Mouse (Mus musculus) frontal cortex, adult 2 months (tissue): ENCODE results near the gene Adra2b. TPM values are rescaled to one million over a fixed set of nuclear protein-coding genes. Genes with fewer than 3 reads are reported as not detected.

Experiments
- DNase-seq, 2 experiments: peaks; one replicate each; pipeline ENCODE4 v3.0.0; 2022; ENCODE audit warnings: low spot score in 1 of 2; ENCODE audit errors: extremely low spot score in 1 of 2
- polyA plus RNA-seq: library from polyadenylated mRNA; depleted of rRNA; stranded (reverse); fragments of >200 nt; gene quantifications from 2 replicates; pipeline ENCODE4 v1.2.3, GENCODE M21; 2012; rRNA removed

The Adra2b gene
- polyA plus RNA-seq, 1 experiment, result 0.28 TPM

DNA sequence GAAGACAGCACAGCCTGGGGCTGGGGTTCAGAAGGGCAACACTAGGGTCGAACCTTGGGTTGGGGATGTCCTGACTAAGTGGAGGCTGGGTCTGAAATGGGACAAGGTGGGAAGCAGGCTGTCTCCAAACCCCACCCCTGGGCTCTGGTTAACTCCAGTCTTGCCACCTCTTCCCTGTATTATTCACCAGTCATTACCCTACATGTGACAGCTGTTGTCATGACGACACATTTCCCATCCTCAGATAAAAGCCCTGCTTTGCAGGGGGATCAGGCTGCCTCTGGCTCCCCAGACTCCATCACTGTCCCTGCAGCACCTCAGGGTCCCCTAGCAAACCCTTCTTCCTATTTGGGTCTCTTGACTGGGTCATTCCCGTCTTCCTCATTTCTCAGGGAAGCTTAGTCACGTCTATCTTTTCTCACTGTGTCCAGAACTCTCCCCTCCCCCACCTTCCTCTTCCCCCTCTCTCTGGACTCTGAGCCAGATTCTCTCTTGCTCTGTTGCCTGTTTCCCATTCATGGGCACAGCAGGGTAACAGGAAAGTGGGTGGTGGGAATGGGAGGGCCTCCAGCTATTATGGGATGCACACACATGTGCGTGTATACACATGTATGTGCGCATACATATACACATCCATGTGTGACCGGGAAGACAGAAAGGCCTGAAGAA lies 15.1 kb downstream of the Adra2b start:
- DNase-seq, result no peak

DNA sequence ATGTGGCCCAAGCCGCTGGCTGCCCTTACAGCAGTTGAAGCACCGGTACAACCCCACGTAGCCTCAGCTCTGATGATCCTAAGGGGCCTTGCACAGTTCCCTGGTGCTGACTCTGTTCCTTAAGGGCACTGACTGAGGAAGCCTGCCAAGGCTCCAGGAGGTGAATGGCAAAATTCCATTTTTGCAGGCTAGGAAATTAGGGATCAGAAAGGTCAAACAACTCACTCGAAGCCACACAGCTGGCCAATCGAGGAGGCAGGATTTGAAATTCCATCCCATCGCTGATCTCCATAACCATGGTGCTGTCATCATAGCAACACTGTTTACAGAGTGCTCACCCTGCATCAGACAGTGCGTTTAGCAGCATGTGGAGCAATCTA lies 15.6 kb downstream of the Adra2b start:
- DNase-seq, result no peak

DNA sequence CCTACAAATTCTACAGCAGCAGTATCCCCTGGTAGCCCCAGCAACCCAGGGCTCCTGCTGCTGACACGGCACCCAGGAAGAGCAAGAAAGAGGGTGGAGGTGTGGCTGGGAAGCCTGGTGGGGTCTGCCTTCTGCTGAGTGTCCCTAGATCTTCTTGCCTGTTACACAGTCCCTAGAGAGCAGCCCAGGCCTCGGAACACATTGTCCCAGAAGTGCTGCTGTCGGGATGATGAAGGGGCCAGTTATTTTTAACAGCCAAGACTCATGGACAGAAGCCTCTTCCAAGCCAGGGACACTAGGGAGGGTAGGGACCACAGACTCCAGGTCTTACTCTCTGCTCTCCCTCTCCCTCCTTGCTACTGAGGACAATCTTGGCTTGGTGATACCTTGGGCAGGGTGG lies 16.2 kb downstream of the Adra2b start:
- no peak for DNase-seq

DNA sequence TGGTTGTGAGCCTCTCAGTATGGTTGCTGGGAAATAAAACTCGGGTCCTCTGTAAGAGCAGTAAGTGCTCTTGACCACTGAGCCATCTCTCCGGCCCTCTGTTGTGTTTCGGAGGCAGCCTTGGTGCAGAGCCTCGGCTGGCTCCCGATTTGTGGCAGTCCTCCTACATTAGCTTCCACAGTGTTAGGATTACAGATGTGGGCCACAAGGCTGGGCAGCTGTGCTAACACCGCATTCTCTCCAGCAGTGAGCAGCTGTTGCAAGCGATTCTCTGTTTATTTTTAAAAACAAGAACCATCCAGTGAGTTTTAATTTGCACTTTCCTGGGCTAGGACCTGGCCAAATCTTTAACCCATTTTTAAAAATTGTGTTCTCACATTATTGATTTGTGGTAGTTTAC lies 20.9 kb downstream of the Adra2b start:
- no peak for DNase-seq

- DNase-seq, result no peak
Observed at GRCm38 (mm10) chr2:127387521-127387920, 24.5 kb downstream of the Adra2b start.

- no peak for DNase-seq
Observed at GRCm38 (mm10) chr2:127390352-127390751, 27.3 kb downstream of the Adra2b start.

DNA sequence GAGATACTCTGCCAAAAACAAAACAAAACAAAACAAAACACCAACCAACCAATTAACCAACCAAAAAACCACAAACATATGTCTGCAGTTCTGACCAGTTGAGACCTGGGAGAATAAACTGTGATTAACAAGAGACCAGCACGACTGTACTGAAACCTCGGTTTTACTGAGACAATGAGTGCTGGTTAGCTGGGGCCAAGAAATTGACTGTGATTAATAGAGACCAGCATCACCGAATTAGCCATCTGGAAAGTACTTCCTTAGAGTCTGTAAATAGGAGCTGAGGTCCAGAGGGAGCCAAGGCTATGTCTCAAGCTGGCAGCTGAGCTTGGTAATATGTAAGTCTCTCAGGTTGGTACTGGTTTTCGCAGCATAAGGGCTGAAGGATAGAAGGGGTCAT lies 27.8 kb downstream of the Adra2b start:
- DNase-seq, result no peak

- no peak for DNase-seq
Observed at GRCm38 (mm10) chr2:127391323-127391722, 28.3 kb downstream of the Adra2b start.

DNA sequence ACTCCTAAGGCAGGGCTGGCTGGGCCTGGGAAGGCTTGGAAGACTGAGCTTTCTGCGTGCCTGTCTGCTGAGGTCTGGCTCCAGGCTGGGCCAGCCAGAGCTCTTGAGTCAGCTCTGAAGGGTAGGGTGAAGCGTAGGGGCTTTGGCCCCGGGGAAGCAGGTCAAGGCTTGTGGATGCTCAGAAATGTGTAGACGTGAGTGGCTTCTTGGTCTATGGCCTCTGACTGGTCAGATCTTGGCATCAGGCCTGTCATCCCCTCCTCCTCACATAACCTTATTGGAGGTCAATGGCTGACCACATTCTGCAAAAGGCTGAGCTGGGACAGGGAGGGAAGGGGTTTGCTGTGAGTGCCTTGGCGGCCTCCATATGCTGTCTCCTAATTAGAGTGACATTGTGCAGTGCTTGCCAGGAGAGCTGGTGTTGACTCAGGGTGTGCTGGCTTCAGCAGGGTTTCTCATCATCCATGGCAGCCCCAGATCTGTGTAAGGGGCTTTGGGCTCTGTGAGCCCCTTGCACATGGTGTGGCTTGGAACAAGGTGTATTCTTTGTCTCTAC lies 31.7 kb downstream of the Adra2b start:
- DNase-seq, result no peak

DNA sequence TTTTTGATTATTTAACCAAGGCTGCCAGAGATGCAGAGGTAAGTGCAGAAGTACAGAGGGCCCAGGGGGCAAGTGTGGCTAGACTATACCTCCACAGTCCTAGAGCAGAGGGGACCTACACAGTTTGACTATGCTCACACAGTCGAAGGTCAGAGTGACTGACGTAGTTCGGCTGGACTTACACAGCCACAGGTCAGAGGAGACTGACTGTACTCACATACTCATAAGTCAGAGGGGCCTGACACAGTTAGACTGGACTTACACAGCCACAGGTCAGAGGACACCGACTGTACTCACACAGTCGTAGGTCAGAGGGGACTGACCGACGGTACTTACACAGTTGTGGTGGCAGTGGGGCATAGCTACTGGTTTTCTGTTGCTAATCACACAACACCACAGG lies 35.7 kb downstream of the Adra2b start:
- no peak for DNase-seq

GRCm38 (mm10) chr2:127411126-127411525 lies 48.1 kb downstream of the Adra2b start:
- DNase-seq, result no peak

GRCm38 (mm10) chr2:127415806-127416205 lies 52.8 kb downstream of the Adra2b start:
- DNase-seq, result no peak

DNA sequence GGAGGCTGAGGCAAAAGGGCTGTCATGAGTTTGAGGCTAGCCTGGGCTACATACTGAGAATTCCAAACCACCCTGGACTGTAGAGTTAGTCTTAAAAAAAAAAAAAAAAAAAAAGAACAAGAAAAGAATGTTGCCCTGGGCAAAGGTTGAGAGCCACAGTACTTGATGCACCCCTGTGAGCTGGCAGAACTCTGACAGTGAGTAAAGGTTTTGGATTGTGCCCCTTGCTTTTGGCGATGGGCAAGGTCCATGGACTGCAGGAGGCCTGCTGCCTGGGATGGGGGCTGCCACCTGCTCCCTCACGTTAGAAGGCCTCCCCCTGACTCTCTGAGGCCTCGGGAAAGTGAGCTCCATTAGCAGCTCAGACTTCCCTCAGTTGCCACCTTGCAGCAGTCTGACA lies 53.7 kb downstream of the Adra2b start:
- no peak for DNase-seq

Other genes with a start within 250 kb of the Adra2b start
- gene Ncaph, start 229.3 kb upstream of the Adra2b start, polyA plus RNA-seq, result 1.6 and 2.4 TPM in 2 replicates
- 1.4 and 1.7 TPM in 2 replicates for gene Itpripl1, start 219.8 kb upstream of the Adra2b start, polyA plus RNA-seq
- gene 1810024B03Rik, start 154.9 kb upstream of the Adra2b start, polyA plus RNA-seq, result 1.2 and 1.6 TPM in 2 replicates
- gene Snrnp200, start 154.8 kb upstream of the Adra2b start, polyA plus RNA-seq, result 60.4 and 65.7 TPM in 2 replicates
- 74.1 and 75.3 TPM in 2 replicates for gene Ciao1, start 115.4 kb upstream of the Adra2b start, polyA plus RNA-seq
- 58.6 and 66.5 TPM in 2 replicates for gene Tmem127, start 115.3 kb upstream of the Adra2b start, polyA plus RNA-seq
- 89.9 and 98.4 TPM in 2 replicates for gene Stard7, start 93.0 kb upstream of the Adra2b start, polyA plus RNA-seq
- gene Dusp2, start 27.0 kb upstream of the Adra2b start, polyA plus RNA-seq, result 0.80 and 1.3 TPM in 2 replicates
- not detected in 2 replicates for gene Astl, start 24.6 kb upstream of the Adra2b start, polyA plus RNA-seq
- gene Gpat2, start 62.0 kb downstream of the Adra2b start, polyA plus RNA-seq, result 0.14 and 0.29 TPM in 2 replicates
- gene Fahd2a, start 81.4 kb downstream of the Adra2b start, polyA plus RNA-seq, result 32.8 and 39.1 TPM in 2 replicates
- 87.8 and 92.9 TPM in 2 replicates for gene Kcnip3, start 158.9 kb downstream of the Adra2b start, polyA plus RNA-seq
- gene Prom2, start 178.3 kb downstream of the Adra2b start, polyA plus RNA-seq, result 0.29 and 0.50 TPM in 2 replicates
- gene Zfp661, start 223.9 kb downstream of the Adra2b start, polyA plus RNA-seq, result 9.0 and 9.3 TPM in 2 replicates
- gene Mrps5, start 224.0 kb downstream of the Adra2b start, polyA plus RNA-seq, result 113 and 115 TPM in 2 replicates